Comparison of ENCODE assay signal across 20 mouse cellular contexts in the genomic region with DNA sequence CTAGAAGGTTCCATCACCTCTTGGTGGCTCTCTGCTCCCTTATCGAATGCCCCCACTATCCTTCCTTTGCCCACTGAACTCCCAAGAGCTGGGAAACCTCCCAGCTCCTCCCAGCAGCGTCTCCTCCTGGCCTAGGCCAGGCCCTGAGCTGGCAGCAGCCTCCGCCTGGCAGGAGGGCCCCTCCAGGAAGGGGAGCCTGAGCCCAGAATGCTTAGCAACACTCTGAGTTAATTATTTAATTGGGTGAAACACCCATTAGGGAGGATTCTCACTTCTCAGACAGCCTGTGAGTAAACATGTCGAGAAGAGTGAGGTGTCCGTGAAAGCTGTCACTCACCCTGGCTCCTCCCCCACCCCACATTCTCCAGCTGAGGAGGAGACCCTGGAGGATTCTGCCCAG. TPM values are rescaled to one million over a fixed set of nuclear protein-coding genes. Genes with fewer than 3 reads are reported as not detected.
DNase-seq lines count a peak whose midpoint lies in the region; ATAC-seq and TF ChIP-seq lines count a peak whose summit lies in the region.
"Had no signal": no experiment of that assay in that cellular context is flagged by ENCODE, and none has a peak within 500 bp of the region (broad histone marks: within the 10 kb centered on the region; RNA-seq: fewer than 3 reads in every experiment).

No protein-coding gene starts in this region.

- TF ChIP-seq EP300 in heart, adult 2 months (IDR thresholded peaks at IDR 0.05; ENCODE audit: insufficient read depth, low read depth, low read length), result no peak

- no peak for TF ChIP-seq POLR2A in heart, adult 2 months (IDR thresholded peaks at IDR 0.05; ENCODE audit: insufficient read depth, low read depth, low read length)

- no peaks in the 10 kb centered on the region for H3K79me2 ChIP-seq in heart, adult 2 months (replicated peaks; ENCODE audit: control insufficient read depth, insufficient read depth, low read length)

- no peak for DNase-seq in heart, adult 2 months
- DNase-seq in heart, adult 18-20 months, result no peak
- peak; percentile 31 for DNase-seq in MN1 (ENCODE audit: low spot score)
- no peak for DNase-seq in left cerebral cortex, postnatal 10 days (ENCODE audit: extremely low spot score in 1 of 2, low spot score in 2 of 2)
- no peak for DNase-seq in thymus, postnatal 14 days
- no peak for DNase-seq in adrenal gland, postnatal 10 days
- DNase-seq: layer of hippocampus, adult 9-11 months; left cerebral cortex, postnatal 4 days; liver, embryonic 13.5 days had no signal

- TF ChIP-seq CTCF in heart, adult 2 months (IDR thresholded peaks at IDR 0.05), result no peak

- H3K4me2 ChIP-seq in forebrain, embryonic 16.5 days (ENCODE audit: low read length), result no peak overlapping the region
- no peak overlapping the region for H3K4me2 ChIP-seq in kidney, embryonic 16.5 days (replicated peaks; ENCODE audit: low read depth, low read length)
- H3K4me2 ChIP-seq: heart, embryonic 15.5 days; hindbrain, embryonic 12.5 days; liver, embryonic 13.5 days; midbrain, embryonic 12.5 days had no signal

- H3K27me3 ChIP-seq in heart, adult 2 months (ENCODE audit: control insufficient read depth, insufficient read depth, low read length), result no peaks in the 10 kb centered on the region
- H3K27me3 ChIP-seq in forebrain, embryonic 16.5 days (replicated peaks; ENCODE audit: control insufficient read depth, insufficient read depth, low read length), result no peaks in the 10 kb centered on the region
- no peaks in the 10 kb centered on the region for H3K27me3 ChIP-seq in kidney, embryonic 16.5 days (ENCODE audit: insufficient read depth, low read length)
- H3K27me3 ChIP-seq: liver, embryonic 13.5 days; midbrain, embryonic 12.5 days had no signal

- no peak overlapping the region for H3K4me3 ChIP-seq in heart, adult 2 months
- H3K4me3 ChIP-seq in forebrain, embryonic 16.5 days (replicated peaks; ENCODE audit: low read length), result no peak overlapping the region
- H3K4me3 ChIP-seq in kidney, embryonic 16.5 days (ENCODE audit: low read length), result no peak overlapping the region
- H3K4me3 ChIP-seq: heart, embryonic 15.5 days; hindbrain, embryonic 12.5 days; liver, embryonic 13.5 days; midbrain, embryonic 12.5 days had no signal

- H3K4me1 ChIP-seq in heart, adult 2 months (ENCODE audit: control insufficient read depth, insufficient read depth, low read length), result peaks cover 13% of the 10 kb centered on the region
- H3K4me1 ChIP-seq in forebrain, embryonic 16.5 days (replicated peaks; ENCODE audit: control insufficient read depth, insufficient read depth, low read length), result peaks cover 19% of the 10 kb centered on the region; the same call in 1 of the 2 replicates
- peaks cover 7% of the 10 kb centered on the region; the same call in 1 of the 2 replicates for H3K4me1 ChIP-seq in kidney, embryonic 16.5 days (ENCODE audit: insufficient read depth, low read length)
- H3K4me1 ChIP-seq: heart, embryonic 15.5 days; liver, embryonic 13.5 days had no signal

- intact Hi-C loops in heart, adult 2 months (cut with DNase I), result no loop called here
- intact Hi-C loops in left cerebral cortex, postnatal 10 days (cut with DNase I), result no loop called here

- 38% methylated on average over 5 of the region's 5 CpGs for WGBS in heart, adult 2 months
- WGBS in forebrain, embryonic 16.5 days, result 18% methylated on average over 5 of the region's 5 CpGs
- WGBS in kidney, embryonic 16.5 days, result 26% methylated on average over 5 of the region's 5 CpGs

- H3K27ac ChIP-seq in heart, adult 2 months, result peak overlapping the region; percentile 15
- H3K27ac ChIP-seq in forebrain, embryonic 16.5 days (ENCODE audit: low read length), result no peak overlapping the region
- no peak overlapping the region for H3K27ac ChIP-seq in kidney, embryonic 16.5 days (ENCODE audit: low read length)
- H3K27ac ChIP-seq: heart, embryonic 15.5 days; hindbrain, embryonic 12.5 days; liver, embryonic 13.5 days; midbrain, embryonic 12.5 days had no signal

- no peak overlapping the region for H3K9ac ChIP-seq in heart, adult 2 months (ENCODE audit: low read depth, low read length)
- H3K9ac ChIP-seq in forebrain, embryonic 16.5 days (replicated peaks; ENCODE audit: low read depth, low read length), result no peak overlapping the region
- H3K9ac ChIP-seq in kidney, embryonic 16.5 days (replicated peaks; ENCODE audit: low read length), result no peak overlapping the region
- H3K9ac ChIP-seq: heart, embryonic 15.5 days; hindbrain, embryonic 12.5 days; liver, embryonic 13.5 days; midbrain, embryonic 12.5 days had no signal

- ATAC-seq in forebrain, embryonic 16.5 days, result peak; percentile 82
- ATAC-seq in kidney, embryonic 16.5 days (ENCODE audit: low FRiP score, low TSS enrichment), result peak; percentile 49; the same call in 1 of the 2 replicates

- H3K36me3 ChIP-seq in heart, adult 2 months (ENCODE audit: control insufficient read depth, insufficient read depth, low read length), result no peaks in the 10 kb centered on the region
- H3K36me3 ChIP-seq in forebrain, embryonic 16.5 days (ENCODE audit: control insufficient read depth, insufficient read depth), result no peaks in the 10 kb centered on the region
- no peaks in the 10 kb centered on the region for H3K36me3 ChIP-seq in kidney, embryonic 16.5 days (ENCODE audit: insufficient read depth, low read length)
- H3K36me3 ChIP-seq: heart, embryonic 15.5 days; hindbrain, embryonic 12.5 days; liver, embryonic 13.5 days; midbrain, embryonic 12.5 days had no signal

- no peaks in the 10 kb centered on the region for H3K9me3 ChIP-seq in forebrain, embryonic 16.5 days (ENCODE audit: control insufficient read depth, low read length)
- H3K9me3 ChIP-seq in kidney, embryonic 16.5 days (ENCODE audit: low read length), result no peaks in the 10 kb centered on the region
- H3K9me3 ChIP-seq: heart, embryonic 15.5 days; hindbrain, embryonic 12.5 days; liver, embryonic 13.5 days; midbrain, embryonic 12.5 days had no signal

RNA-seq across cellular contexts. Expression of gene Noto, which starts 24.0 kb away (rescaled TPM):
- not detected for total RNA-seq in heart, adult 2 months (2021)
- not detected in 2 replicates for polyA plus RNA-seq in heart, adult 2 months (2012; rRNA removed)
- total RNA-seq in heart, adult 18-20 months (2021), result not detected
- not detected in 2 replicates for polyA plus RNA-seq in forebrain, embryonic 16.5 days (2015; fragmentation: Nextera tagmentation; extraction: Ambion mirVana)
- polyA plus RNA-seq in kidney, embryonic 16.5 days (2015; fragmentation: Nextera tagmentation; extraction: Ambion mirVana), result not detected in 2 replicates
- not detected for total RNA-seq in left cerebral cortex, postnatal 10 days (2021)
- total RNA-seq in adrenal gland, postnatal 10 days (2021), result not detected
- total RNA-seq: adrenal gland, postnatal 4 days; ES-E14; gastrocnemius, postnatal 4 days; left cerebral cortex, postnatal 4 days had no signal
- polyA plus RNA-seq: C2C12; heart, embryonic 15.5 days; hindbrain, embryonic 12.5 days; liver, embryonic 13.5 days; midbrain, embryonic 12.5 days; neural tube, embryonic 11.5 days; small intestine, adult 2 months had no signal

RNA-seq across cellular contexts. Expression of gene Rab11fip5, which starts 25.3 kb away (rescaled TPM):
- 10 to 100 TPM; 59.3 to 73.9 TPM for total RNA-seq in heart, adult 2 months (2021)
- polyA plus RNA-seq in heart, adult 2 months (2012; rRNA removed), result 41.6 and 55.0 TPM in 2 replicates
- total RNA-seq in heart, adult 18-20 months (2021), result 10 to 100 TPM; 56.3 to 75.5 TPM
- 15.4 and 19.3 TPM in 2 replicates for polyA plus RNA-seq in forebrain, embryonic 16.5 days (2015; fragmentation: Nextera tagmentation; extraction: Ambion mirVana)
- polyA plus RNA-seq in kidney, embryonic 16.5 days (2015; fragmentation: Nextera tagmentation; extraction: Ambion mirVana), result 16.5 and 18.9 TPM in 2 replicates
- total RNA-seq in left cerebral cortex, postnatal 10 days (2021), result 10 to 100 TPM; 56.9 to 57.5 TPM
- 10 to 100 TPM; 24.5 to 32.4 TPM for total RNA-seq in adrenal gland, postnatal 10 days (2021)

RNA-seq across cellular contexts. Expression of gene Smyd5, which starts 32.1 kb away (rescaled TPM):
- total RNA-seq in heart, adult 2 months (2021), result 10 to 100 TPM in 1 of 2 experiments, 1 to 10 TPM in 1; 8.1 to 13.6 TPM
- 13.1 and 13.9 TPM in 2 replicates for polyA plus RNA-seq in heart, adult 2 months (2012; rRNA removed)
- 10 to 100 TPM; 11.5 to 13.1 TPM for total RNA-seq in heart, adult 18-20 months (2021)
- 57.9 and 69.8 TPM in 2 replicates for polyA plus RNA-seq in forebrain, embryonic 16.5 days (2015; fragmentation: Nextera tagmentation; extraction: Ambion mirVana)
- polyA plus RNA-seq in kidney, embryonic 16.5 days (2015; fragmentation: Nextera tagmentation; extraction: Ambion mirVana), result 74.4 and 77.0 TPM in 2 replicates
- 10 to 100 TPM; 45.7 to 47.7 TPM for total RNA-seq in left cerebral cortex, postnatal 10 days (2021)
- 10 to 100 TPM; 25.7 to 26.7 TPM for total RNA-seq in adrenal gland, postnatal 10 days (2021)

RNA-seq across cellular contexts. Expression of gene Cct7, which starts 51.6 kb away (rescaled TPM):
- total RNA-seq in heart, adult 2 months (2021), result 100 to 1,000 TPM; 144 to 159 TPM
- 83.7 and 133 TPM in 2 replicates for polyA plus RNA-seq in heart, adult 2 months (2012; rRNA removed)
- total RNA-seq in heart, adult 18-20 months (2021), result 100 to 1,000 TPM; 153 to 178 TPM
- 666 and 671 TPM in 2 replicates for polyA plus RNA-seq in forebrain, embryonic 16.5 days (2015; fragmentation: Nextera tagmentation; extraction: Ambion mirVana)
- 555 and 583 TPM in 2 replicates for polyA plus RNA-seq in kidney, embryonic 16.5 days (2015; fragmentation: Nextera tagmentation; extraction: Ambion mirVana)
- 100 to 1,000 TPM; 245 to 257 TPM for total RNA-seq in left cerebral cortex, postnatal 10 days (2021)
- 100 to 1,000 TPM; 194 to 207 TPM for total RNA-seq in adrenal gland, postnatal 10 days (2021)

RNA-seq across cellular contexts. Expression of gene Pradc1, which starts 52.1 kb away (rescaled TPM):
- total RNA-seq in heart, adult 2 months (2021), result 10 to 100 TPM in 1 of 2 experiments, 1 to 10 TPM in 1; 8.9 to 11.0 TPM
- polyA plus RNA-seq in heart, adult 2 months (2012; rRNA removed), result 22.4 and 22.7 TPM in 2 replicates
- total RNA-seq in heart, adult 18-20 months (2021), result 10 to 100 TPM in 1 of 2 experiments, 1 to 10 TPM in 1; 9.5 to 14.1 TPM
- 24.5 and 28.6 TPM in 2 replicates for polyA plus RNA-seq in forebrain, embryonic 16.5 days (2015; fragmentation: Nextera tagmentation; extraction: Ambion mirVana)
- 37.6 and 39.1 TPM in 2 replicates for polyA plus RNA-seq in kidney, embryonic 16.5 days (2015; fragmentation: Nextera tagmentation; extraction: Ambion mirVana)
- 10 to 100 TPM; 20.4 to 22.1 TPM for total RNA-seq in left cerebral cortex, postnatal 10 days (2021)
- 10 to 100 TPM; 13.2 to 14.4 TPM for total RNA-seq in adrenal gland, postnatal 10 days (2021)
